Mouse (Mus musculus) 416B (cell line): ENCODE results near the gene Smoc2.

Source experiments
- DNase-seq: peaks from one replicate; pipeline ENCODE4 v3.0.0; 2011; ENCODE audit warnings: low read depth

Gene Smoc2

DNA sequence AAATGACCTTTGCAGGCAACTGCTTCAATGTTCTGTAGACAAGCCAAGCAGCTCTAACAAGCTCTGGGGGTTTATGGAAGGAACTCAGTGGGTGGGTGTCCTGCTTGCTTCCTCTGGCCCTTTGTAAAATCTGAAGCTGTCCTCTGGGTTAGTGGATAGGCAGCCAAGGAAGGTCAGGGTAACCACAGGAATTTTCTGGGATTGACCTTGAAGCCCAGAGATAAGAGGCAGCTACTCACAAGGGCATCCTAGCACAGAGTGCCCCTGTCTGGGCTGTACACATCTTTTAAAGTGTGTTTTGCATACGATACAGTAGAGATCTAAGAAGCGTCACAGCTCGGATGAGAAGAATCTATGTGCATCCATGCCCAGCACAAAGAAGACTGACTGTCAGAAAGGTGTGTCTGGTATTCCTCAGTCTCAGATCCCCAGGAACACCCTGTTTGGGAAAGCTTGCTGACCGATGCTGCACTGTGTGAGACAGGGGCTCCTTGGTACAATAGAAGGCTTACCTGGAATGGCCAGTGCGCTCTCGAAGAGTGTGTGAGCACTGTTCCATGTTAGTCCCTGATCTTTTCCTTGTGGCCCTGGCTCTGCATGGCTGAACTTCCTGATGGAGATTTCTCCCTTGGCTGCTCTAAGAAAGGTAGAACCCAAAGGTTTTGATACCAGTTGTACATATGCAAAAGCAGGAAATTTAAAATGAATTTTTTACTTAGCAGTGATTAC is 69.9 kb downstream of the Smoc2 start:
- DNase-seq = no peak

DNA sequence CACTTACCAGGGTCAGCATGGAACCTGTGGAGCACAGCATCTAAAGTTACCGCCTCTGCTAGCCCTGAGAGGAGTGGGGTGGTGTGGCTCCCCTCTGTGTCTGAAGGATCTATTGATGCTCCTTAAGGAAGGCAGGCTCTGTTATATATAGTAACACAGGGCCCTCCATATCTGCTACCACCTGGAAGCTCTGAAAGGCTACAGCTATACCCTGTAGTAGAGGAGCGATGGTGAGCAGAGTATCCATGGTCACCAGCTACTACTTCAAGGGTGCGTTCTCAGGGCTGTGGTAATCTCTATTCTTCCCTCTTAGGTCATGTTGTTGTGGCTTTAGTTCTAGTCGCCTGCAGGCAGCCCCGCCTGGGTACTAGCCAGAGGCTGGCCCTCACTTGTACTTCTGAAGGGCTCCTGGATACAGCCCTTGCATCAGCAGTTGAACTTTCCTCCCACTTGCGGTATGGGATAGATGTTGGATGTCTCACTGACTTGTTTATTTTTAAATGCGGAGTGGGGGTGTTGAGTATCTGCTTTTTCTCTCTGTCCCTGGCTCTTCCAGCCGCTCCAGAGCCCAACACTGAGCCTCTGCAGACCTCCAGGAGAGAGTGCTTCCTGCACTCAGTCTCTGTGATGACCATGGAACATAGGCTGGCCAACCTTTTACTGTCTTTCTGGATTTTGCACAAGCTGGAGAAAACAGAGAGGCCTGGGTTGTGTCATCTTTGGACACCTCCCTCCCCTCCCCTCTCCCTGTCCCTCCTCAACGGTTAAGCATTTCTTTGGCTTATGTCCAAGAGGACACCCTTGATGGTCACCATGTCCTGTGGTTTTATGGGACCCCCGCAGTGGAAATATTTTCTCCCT is 74.1 kb downstream of the Smoc2 start:
- DNase-seq = no peak

DNA sequence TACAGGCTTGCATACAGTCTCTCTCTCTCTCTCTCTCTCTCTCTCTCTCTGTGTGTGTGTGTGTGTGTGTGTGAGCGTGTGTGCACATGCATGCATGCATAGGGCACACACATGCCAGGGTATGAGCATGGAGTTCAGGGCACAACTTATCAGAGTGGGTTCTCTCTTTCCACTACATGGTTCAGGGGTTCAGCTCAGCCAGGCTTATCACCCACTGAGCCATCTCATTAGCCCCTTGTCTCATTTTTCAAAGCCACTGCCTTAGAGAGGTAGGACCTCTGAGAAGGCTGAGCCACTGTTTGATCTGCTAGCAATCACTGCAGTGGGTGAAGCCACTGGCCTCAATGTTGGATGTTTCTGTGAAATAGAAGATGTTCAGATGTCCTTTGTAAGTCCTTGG is 82.2 kb downstream of the Smoc2 start:
- DNase-seq = no peak

DNA sequence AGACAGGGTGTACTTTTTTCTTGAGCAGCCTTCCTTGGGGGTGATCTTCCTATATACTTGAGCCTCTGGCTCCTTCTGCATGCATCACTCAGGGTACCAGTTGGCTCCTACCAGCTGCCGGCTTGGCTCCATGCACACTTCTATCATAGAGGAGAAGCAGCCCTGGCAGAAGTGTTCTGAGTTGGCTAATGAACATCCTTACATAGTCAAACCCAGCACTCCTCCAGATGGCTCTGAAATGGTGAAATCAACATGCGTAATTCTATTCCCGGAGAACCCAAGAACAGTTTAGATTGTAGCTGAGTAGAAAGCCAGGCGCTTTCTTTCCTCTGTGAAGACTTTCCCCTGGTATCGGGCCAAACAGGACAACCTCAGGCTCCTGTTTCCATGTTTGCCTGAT is 91.2 kb downstream of the Smoc2 start:
- DNase-seq = no peak

DNA sequence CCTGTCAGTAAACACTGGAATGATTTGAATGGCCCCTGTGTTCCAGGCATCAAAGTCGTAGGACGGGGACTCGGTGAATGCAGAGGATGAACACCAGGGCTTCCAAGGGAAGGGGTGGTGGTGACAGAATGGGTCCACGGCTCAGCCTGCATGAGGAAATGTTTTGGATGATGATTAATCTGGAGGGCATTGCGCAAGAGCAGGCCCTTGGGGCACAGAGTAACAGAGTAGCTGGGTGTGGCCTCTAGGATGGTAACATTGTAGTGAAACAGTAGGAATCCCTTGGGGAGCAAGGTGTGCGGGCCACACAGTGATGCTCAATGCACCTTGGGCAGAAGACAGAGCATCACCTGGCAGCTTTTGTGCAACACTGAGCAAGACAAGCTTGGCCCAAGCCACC is 92.3 kb downstream of the Smoc2 start:
- peak; percentile 29 for DNase-seq

DNA sequence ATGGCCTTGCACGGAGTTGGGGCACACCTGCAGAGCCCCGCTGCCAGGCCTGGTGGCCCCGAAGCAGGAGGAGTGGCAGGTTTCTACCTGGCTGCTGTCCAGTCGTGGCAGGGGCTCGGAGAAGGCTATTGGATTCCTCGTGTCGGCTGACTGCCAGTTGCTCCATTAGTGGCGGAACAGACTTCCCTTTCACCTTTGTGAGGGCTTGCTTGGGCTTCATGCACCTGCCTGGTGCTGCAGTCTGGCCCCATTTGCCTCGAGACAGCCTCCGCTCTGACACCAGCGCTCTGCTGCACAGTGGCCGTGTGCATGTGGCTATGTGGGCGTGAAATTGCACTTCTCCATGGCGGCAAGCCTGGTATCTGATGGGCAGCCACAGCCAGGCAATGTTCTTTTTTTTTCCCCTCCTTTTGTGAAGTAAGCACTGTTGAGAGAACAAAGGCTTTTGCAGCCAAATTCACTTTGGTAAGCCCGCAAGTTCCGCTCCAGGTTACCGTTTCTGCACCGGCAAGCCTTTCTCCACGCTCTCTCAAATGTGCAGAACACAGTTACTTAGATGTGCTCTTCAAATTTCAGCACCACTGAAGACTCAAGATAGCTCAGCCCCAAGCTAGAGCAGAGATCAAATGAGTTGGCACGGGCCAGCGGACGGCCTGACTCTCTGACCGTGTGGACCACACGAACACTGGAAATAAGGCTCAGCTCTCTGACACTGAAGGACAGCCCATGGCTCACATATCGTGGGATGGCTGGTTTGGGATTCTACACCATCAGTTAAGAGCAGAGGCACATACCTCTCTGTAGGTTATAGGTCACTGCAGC is 93.2 kb downstream of the Smoc2 start:
- DNase-seq = no peak

DNA sequence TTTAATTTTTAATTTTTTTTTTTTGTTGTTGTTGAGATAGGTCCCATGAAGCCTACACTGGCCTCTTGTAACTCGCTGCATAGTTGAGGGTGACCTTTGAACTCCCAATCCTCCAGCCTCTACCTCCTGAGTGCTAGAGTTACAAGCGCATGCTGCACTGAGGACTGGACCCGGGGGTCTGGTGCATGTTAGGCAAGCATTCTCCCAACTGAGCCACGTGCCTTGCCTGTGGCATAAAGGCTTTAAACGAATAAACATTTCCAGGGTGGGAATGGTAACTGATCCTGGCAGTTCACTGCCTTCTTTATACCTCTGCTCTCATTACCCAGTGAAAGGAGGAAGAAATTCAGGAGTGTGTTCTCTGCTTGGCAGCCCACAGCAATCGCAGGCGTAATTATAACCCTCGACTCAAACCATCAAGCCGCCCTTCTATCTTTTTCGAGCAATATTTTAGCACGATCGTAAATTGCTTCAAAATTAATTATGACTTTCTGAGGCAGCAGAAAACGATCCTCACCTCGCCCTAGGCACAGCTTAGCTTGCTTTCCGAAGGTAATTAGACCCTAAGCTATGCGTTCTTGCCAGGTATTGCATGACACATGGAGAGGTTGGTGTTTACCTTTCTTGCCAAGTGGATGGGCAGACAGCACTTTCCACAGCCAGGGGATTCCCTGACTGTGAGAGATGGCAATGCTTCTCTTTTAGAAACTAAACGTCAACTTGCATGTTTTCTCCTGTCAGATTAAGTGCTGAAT is 99.6 kb downstream of the Smoc2 start:
- DNase-seq = no peak

DNA sequence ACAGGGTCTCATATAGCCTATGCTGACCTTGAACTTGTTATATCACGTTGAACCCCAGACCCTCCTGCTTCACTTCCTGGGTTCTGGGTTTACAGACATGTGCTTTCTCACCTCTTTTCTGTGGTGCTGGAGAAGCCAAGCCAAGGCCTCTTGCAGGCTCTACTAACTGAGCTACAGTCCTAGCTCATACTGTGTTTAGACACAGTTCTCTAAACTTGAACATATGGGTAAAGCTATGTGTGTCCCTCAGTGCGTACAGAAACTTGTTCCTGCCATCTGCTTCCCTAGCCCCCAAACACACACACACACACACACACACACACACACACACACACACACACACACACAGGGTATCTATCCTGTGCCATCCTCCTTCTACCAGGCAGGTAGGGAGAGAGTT is 100.2 kb downstream of the Smoc2 start:
- DNase-seq = no peak

DNA sequence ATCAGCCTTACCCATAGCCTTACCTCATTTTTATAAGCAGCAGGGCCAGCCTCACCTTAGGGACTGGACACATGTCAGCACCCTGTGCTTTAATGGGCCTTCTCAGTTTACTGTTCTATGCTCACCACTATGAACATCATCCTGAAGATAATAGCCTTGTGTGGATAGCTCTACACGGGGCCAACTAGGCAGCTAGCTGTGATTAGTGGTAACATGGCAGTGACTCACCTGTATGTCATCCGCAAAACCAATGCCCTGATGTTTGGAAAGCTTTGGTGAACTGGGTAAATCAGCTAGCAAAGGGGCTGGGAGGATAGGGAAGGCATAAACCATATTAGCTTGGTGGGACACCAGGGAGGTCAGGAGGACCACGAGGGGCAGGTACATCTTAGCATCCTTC is 100.7 kb downstream of the Smoc2 start:
- DNase-seq = no peak

DNA sequence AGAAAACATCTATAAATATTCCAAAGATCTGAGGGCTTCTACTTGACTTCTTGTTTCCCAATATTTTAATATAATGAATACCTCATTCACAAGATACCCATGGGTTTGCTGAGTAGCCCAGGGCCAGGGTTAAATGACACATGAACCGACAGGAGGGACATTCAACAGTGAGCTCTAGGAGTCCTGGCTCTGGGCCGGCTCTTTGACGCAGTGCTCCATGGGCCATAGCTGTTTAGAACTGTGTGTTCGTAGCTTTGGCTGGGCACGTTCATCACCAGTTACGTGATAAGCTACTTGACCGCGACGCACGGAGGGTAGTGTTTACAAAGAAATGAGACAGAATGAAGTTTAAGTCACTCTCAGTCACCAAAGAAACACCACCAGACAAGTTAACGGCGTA is 101.2 kb downstream of the Smoc2 start:
- no peak for DNase-seq

DNA sequence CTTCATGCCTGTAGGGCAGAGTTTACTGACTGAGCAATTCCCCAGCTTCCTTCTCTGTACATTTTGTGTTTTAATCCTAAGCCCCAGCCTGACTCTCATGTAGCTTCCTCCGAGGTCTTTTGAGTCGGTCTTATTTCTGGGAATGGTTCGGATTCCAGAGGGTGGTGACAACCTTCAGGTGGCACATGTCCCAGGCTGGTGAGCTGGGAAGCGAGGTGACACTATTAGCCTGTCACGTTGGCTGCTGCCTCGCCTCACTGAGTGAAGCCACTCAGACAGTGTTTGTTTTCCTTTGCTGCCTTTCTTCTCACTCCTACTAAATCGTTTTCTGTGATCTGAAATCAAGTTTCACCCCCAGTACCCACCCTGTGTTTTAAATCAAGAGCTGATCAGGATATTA is 102.2 kb downstream of the Smoc2 start:
- no peak for DNase-seq

DNA sequence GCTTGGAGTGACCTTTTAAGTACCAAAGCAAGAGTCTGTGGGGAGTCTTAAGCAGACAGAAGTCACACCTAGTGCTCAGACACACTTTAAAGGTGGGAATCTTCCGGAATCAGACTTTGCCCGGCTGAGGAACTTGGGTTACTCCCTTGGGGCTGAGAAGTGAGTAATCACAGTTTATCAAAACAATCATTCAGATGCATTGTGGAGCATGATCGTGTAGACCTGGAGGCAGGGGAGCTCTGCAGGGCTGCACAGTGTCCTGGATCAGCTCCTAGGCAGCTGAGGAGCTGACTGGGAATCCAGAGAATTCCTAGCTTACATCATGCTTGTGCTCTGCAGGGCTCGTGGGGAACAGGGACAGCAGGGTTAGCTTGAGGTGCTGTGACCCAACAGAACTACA is 104.7 kb downstream of the Smoc2 start:
- no peak for DNase-seq

DNA sequence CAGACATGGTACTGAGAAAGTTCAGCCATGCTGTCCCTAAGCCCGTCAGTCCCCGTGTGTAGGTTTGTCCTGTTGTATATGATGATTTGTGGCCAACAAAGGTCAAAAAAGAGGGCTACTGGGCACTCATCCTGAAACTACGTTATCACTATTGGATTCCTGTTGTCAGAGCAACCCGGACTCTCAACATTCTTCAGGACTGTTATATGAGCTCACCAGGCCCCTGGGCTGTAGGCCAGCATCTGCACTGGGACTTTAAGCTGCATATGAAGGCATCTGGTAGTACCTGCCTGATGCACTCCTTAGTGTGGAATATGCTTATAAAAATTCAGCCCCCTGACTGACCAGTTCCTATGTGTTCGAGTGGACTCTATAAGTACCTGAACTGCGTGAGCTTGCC is 105.7 kb downstream of the Smoc2 start:
- no peak for DNase-seq

DNA sequence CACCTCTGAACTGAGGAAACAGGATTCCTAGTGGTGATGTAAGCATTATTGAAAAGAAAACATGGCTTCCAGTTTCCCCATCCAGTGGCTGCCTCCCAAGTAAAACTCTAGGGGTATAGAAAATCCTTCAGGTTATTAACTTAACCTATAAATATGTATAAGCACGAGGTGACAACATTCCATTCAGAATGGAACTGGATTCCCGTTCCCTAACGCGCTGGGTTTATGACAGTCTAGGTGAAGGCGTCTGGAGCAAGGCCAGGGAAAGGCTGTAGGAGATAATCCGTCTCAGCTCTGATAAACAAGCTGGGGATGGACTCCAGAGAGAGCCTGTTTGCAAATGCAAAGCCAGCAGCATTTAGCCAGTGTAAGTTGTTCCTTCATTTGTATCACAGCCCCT is 108.0 kb downstream of the Smoc2 start:
- DNase-seq = no peak

DNA sequence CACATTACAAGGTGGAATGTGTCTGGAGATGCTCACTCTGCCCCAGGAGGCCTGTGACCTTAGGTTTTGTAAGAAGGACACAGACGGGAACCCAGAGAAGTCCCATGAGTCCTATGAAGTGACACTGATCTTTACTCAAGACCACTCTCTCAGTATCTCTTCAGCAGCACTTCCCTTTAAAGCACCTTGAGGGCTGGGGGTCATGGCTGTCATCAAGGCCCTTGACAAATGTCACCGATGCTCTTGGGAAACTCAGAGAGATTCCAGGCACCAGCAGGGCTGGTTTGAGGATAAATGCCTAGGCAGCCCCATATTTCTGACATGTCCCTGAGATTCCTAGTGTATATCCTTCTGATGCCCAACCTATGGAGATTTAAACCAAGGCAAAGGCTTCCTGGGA is 113.1 kb downstream of the Smoc2 start:
- DNase-seq = no peak

DNA sequence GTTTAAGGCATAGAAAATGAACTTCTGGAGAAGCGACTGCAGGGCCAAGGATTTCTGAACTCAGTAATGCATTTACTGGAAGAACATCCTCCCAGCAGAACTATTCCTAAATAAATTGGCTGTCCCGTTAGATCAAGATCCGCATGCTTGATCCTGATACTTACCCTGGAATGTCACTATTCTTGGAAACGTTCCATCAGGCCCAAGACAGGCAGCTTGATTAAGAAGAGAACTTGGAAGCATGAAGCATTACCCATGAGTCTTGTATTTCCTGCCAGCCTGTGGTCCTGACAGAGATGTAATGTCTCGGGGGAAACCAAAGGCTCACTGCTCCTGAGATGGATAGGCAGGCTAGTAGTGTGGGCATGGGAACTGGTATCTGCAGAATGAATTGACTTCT is 115.6 kb downstream of the Smoc2 start:
- DNase-seq = no peak

DNA sequence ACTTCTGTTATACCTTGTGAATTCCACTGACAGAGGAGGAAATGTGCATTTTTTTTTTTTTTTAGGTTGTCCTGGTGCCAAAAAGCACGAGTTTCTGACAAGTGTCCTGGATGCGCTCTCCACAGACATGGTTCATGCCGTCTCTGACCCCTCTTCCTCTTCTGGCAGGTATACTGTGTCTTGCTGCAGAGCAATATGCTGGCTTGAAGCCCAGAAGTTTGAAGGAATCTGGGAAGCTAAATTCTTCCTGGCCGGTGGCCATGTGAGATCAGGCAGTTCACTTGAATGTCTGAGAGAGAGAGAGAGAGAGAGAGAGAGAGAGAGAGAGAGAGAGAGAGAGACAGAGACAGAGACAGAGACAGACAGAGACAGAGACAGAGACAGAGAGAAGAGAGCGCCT is 118.2 kb downstream of the Smoc2 start:
- DNase-seq = no peak

DNA sequence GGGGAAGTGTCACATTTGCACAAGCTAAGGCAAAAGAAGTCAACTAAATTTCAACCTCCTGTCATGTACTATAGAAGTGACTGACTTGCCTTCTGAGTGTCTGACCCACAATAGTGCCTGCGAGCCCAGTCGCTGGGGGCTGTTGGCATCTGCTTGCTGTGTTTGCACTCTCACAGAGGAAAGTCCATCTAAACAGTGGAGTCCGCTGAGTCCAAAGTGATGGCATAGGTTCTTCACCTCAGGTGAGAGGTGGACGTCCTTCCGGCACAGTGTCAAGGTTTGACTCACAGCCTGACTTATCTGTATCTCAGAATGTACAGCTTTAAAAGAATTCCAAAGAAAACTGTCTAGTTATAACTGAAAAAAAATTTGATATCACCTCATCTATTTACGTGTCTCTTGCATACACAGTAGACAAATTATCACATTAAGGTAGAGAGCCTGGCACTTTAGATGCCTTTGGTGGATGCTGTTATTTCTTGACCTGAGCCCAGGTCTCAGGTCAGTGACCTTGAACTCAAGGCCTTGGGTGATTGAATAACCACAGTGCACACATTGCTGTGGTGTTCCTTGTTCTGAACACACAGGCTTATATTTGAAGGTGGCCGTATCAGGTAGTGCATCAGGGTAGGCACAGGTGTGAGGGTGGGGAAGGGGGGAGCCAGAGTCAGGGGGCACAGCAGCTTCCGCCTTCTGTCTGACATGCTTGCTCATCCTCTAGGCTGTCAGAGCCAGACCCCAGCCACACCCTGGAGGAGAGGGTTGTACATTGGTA is 119.5 kb downstream of the Smoc2 start:
- DNase-seq = no peak

DNA sequence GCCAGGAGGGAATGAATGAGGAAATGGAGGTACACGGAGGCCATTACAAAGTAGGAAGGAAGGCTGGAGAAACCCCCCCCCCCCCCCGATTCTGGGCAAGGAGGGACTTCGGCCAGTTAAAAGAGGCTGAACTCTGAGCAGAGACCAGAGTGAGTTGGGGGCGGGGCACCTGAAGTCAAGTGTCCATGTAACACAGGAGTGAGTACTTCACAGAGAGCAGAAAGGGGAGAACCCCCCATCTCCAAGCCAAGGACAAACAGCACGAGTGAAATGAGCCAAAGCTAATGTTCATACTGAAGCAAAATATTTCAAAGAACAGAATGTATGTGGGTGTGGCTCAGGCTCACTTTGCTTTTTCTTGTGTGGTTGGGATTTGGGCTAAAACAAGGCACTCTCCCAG is 121.7 kb downstream of the Smoc2 start:
- no peak for DNase-seq

DNA sequence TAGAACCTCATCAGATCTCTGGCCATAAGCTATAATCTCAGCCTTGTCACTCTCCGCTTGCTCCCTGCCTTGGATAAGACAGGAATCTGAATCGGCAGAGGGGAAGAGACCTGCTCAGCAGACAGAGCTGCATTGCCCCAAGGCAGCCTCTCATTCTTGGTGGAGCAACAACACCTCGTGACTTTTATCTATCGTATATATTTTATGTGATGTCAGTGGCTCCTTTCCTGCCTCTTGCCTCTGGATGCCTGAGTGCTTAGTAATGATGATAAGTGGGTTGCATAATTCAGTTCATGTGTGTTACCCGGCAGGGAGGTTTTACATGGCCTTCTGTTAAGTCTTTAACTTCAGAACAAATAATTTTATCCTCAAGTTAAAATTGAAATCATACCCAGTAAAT is 128.6 kb downstream of the Smoc2 start:
- no peak for DNase-seq

DNA sequence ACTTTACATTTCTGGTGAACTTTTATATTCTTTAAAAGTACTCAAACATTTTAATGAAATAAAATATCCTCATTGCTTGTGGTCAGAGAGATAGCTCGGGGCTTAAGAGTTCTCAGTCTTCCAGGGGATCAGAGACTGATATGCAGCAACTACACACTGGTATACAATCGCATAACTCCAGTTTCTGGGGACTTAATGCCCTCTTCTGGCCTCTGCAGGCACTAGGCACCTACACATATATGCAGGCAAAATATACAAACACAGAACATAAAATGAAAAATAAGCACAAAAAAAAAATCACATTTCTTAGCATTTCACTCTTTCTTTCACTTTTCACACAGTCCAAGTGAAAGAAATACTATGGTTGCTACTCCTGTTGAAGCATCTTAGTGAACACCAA is 133.2 kb downstream of the Smoc2 start:
- DNase-seq = no peak
